Mouse (Mus musculus) erythroblast, embryonic 14.5 days (primary cell): ENCODE results near the gene Vpreb3.

ENCODE experiments used
- GATA1 ChIP-seq: IDR thresholded peaks from 2 replicates; pipeline ENCODE4 v1.6.1; 2012; ENCODE audit warnings: low read length, inconsistent platforms, mixed read lengths
- TAL1 ChIP-seq: IDR thresholded peaks from 3 replicates; pipeline ENCODE4 v1.6.1; 2012; ENCODE audit warnings: low read length, inconsistent platforms, mixed read lengths

DNA sequence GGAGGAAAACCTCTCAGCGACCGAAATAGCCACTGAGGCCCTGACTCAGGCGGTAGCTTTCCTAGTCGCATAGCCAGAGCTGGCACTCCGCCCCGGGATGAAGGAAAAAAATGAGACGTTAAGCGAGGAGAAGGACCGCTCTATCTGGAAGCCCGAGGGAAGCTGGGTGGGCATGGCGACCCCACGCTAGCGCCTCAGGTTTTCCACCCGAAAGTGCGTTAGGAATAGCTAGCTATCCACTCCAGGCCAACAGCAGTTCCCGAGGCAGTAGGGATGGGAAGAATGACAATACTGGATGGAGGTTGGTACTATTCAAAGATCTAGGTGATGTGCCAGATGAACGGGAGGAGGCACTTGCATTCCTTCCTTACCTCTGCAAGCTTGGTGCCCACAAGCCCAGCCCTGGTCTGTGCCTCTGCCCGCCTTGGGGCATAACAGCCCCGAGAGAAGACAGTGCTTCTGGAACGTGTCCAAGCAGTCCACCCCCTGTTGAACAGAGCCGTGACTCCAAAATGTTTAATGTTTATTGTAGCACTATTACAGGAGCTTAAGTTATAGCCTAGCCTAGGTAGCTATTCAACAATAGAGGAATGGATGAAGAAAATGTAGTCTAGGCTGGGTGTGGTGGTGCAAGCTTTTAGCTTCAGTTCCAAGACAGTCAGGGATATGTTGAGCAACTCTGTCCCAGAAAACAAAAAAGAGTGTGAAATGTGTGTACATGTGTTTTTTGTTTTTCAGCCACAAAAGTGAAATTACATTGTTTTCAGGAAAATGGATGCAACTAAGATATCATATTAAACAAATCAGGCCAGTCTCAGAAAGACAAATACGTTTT lies 20.9 kb upstream of the Vpreb3 start:
- no peak for TF ChIP-seq GATA1
- no peak for TF ChIP-seq TAL1
